Mouse (Mus musculus) kidney, embryonic 14.5 days (tissue): Measurements from ENCODE around the gene Ocm. TPM values are rescaled to one million over a fixed set of nuclear protein-coding genes. Genes with fewer than 3 reads are reported as not detected.

ENCODE experiments used
- ATAC-seq: fragments of 200-750 bp; cut with Nextera tagmentation; 2 replicates; pipeline ENCODE4 v1.8.0; 2017; ENCODE audit warnings: moderate number of reproducible peaks, mild to moderate bottlenecking, moderate TSS enrichment, moderate library complexity; ENCODE audit not compliant: low FRiP score, low TSS enrichment
- H3K27ac ChIP-seq: fragments of 300-500 bp; sonication (generic); 2 replicates; pipeline ENCODE4 v1.5.1; 2014; ENCODE audit warnings: low read depth, mild to moderate bottlenecking, low read length, moderate library complexity, mixed read lengths
- H3K27me3 ChIP-seq: fragments of 300-500 bp; sonication (generic); 2 replicates; pipeline ENCODE4 v1.6.1; 2014; ENCODE audit warnings: mild to moderate bottlenecking, low read length; ENCODE audit not compliant: control insufficient read depth, insufficient read depth
- H3K36me3 ChIP-seq: fragments of 300-500 bp; sonication (generic); 2 replicates; pipeline ENCODE4 v1.6.1; 2014; ENCODE audit warnings: low read length, mixed read lengths; ENCODE audit not compliant: control insufficient read depth, insufficient read depth
- H3K4me1 ChIP-seq: fragments of 300-500 bp; sonication (generic); 2 replicates; pipeline ENCODE4 v1.6.1; 2014; ENCODE audit warnings: low read length, mixed read lengths; ENCODE audit not compliant: control insufficient read depth, insufficient read depth
- H3K4me2 ChIP-seq: fragments of 300-500 bp; sonication (generic); replicated peaks from 2 replicates; pipeline ENCODE4 v1.6.1; 2014; ENCODE audit warnings: low read depth, mild to moderate bottlenecking, low read length
- H3K4me3 ChIP-seq: fragments of 300-500 bp; sonication (generic); 2 replicates; pipeline ENCODE4 v1.5.1; 2014; ENCODE audit warnings: mild to moderate bottlenecking, low read length
- H3K9ac ChIP-seq: fragments of 300-500 bp; sonication (generic); 2 replicates; pipeline ENCODE4 v1.6.1; 2014; ENCODE audit warnings: low read depth, mild to moderate bottlenecking, low read length, moderate library complexity
- H3K9me3 ChIP-seq: fragments of 300-500 bp; sonication (generic); 2 replicates; pipeline ENCODE4 v1.6.1; 2016; ENCODE audit warnings: low read length; ENCODE audit not compliant: control insufficient read depth
- WGBS: fragments of 180-500 bp; shearing (Covaris S2); extraction: QIAGEN DNeasy Blood & Tissue Kit; methylation state at CpG from one replicate; pipeline ENCODE4 v1.1.7; 2014; 5-methylcytosine and 5-hydroxymethylcytosine counted together
- polyA plus RNA-seq: library from polyadenylated mRNA; unstranded; fragments of >200 nt; fragmentation: Nextera tagmentation; extraction: Ambion mirVana; gene quantifications from 2 replicates; pipeline ENCODE4 v1.2.1, GENCODE M21; 2014

Ocm gene
- polyA plus RNA-seq, result 6.5 and 8.2 TPM in 2 replicates

DNA sequence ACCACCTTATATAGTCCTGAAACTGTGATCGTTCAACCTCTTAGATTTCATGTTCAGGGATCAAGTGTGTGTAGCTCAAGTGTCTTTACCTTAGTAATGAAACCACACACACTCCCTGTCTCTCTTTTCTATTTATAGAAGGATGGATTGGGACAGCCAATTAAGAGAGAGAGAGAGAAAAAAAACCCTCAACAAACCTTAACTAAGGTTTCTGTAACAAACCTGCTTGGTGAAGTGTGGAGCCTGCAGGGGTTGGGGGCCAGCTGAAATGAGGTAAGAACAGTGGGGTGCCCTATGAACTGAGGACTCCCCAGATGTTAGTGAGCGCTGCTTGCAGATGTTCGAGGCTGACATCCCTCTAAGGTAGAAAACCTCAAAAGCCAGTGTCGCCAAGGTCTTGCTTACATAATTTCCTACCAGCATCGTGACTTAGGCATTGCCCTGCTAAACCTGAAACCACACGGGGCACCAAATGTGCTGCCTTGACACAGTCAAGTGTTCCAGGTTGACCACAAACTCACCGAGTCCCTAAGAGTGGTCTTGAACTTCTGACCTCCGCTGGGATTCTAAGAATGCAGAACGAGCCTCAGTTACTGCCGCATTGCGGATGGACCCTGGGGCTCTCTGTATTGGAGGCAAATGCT is at the start of gene Ocm:
Ocm (minus strand) TSS at position 51 of the 644 bp plus-strand sequence.
- H3K9ac ChIP-seq, result no peak within 1 kb of the TSS
- no peaks in the 10 kb centered on the region for H3K27me3 ChIP-seq
- 64% methylated on average over 11 of the region's 11 CpGs for WGBS
- H3K4me1 ChIP-seq, result no peaks in the 10 kb centered on the region
- H3K4me2 ChIP-seq, result no peak within 1 kb of the TSS
- H3K4me3 ChIP-seq, result no peak within 1 kb of the TSS
- no peak for ATAC-seq
- no peak within 1 kb of the TSS for H3K27ac ChIP-seq
- H3K36me3 ChIP-seq, result no peaks in the 10 kb centered on the region
- no peaks in the 10 kb centered on the region for H3K9me3 ChIP-seq

GRCm38 (mm10) chr5:144071249-144071648 is 44.8 kb upstream of the Ocm start:
- Histone ChIP-seq H3K9me3 (no peaks in the 10 kb centered on the region), H3K4me1 (no peaks in the 10 kb centered on the region), H3K4me3 (no peak overlapping the region), H3K27me3 (no peaks in the 10 kb centered on the region), H3K27ac (no peak overlapping the region), H3K4me2 (no peak overlapping the region), H3K36me3 (no peaks in the 10 kb centered on the region), H3K9ac (no peak overlapping the region)
- WGBS, result 54% methylated on average over 1 of the region's 1 CpGs
- ATAC-seq, result no peak

DNA sequence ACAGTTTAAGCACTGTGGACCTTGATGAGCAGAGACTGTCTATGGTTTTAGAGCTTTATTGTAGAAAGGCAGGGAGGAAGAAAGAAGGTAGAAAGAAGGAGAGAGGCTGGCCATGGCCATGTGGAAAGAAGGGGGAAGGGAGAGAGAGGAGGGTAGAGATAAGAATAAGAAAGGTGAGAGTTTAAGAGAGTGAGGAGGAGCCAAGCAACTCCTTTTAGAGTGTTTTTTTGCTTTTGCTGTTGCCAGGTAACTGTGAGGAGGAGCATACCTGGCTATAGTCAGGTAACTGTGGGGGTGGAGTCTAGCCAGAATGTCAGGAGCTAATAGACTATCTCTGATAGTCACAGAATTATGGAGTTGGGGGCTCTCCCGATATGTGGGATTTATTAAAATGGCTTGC is 43.6 kb upstream of the Ocm start:
- ATAC-seq, result no peak
- Histone ChIP-seq H3K36me3 (no peaks in the 10 kb centered on the region), H3K9ac (no peak overlapping the region), H3K9me3 (no peaks in the 10 kb centered on the region), H3K27ac (no peak overlapping the region), H3K4me3 (no peak overlapping the region), H3K27me3 (no peaks in the 10 kb centered on the region), H3K4me1 (no peaks in the 10 kb centered on the region), H3K4me2 (no peak overlapping the region)
- WGBS, result 95% methylated on average over 1 of the region's 1 CpGs

DNA sequence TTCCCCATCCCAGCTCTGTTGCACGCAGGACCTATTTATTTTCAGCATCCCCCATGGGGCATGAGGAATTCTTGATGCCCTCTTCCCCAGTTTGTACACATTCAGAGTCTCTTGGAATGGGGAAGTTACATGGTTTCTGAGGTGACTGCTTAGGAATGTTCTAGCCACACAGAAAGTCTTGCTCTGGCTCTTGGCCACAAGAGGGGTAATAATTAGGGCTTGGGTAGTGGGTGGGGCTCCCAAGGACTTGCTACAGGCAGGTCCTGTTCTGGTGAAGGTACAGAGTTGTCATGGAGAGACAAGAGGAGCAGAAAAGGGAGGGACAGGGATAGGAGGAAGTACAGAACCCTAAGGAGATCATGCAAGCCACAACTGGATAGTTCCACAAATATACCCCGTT is 39.6 kb upstream of the Ocm start:
- Histone ChIP-seq H3K9me3 (no peaks in the 10 kb centered on the region), H3K4me3 (no peak overlapping the region), H3K27ac (no peak overlapping the region), H3K4me1 (no peaks in the 10 kb centered on the region), H3K9ac (no peak overlapping the region), H3K36me3 (no peaks in the 10 kb centered on the region), H3K27me3 (no peaks in the 10 kb centered on the region), H3K4me2 (no peak overlapping the region)
- WGBS, result 89% methylated on average over 2 of the region's 2 CpGs
- ATAC-seq, result no peak

GRCm38 (mm10) chr5:144064093-144064492 is 37.6 kb upstream of the Ocm start:
- no peaks in the 10 kb centered on the region for H3K4me1 ChIP-seq
- no peak overlapping the region for H3K27ac ChIP-seq
- no peak overlapping the region for H3K9ac ChIP-seq
- H3K27me3 ChIP-seq, result no peaks in the 10 kb centered on the region
- H3K36me3 ChIP-seq, result no peaks in the 10 kb centered on the region
- no peak overlapping the region for H3K4me3 ChIP-seq
- no peaks in the 10 kb centered on the region for H3K9me3 ChIP-seq
- no peak overlapping the region for H3K4me2 ChIP-seq
- 70% methylated on average over 5 of the region's 5 CpGs for WGBS
- no peak for ATAC-seq

GRCm38 (mm10) chr5:144054340-144054739 is 27.9 kb upstream of the Ocm start:
- no peak overlapping the region for H3K9ac ChIP-seq
- no peaks in the 10 kb centered on the region for H3K9me3 ChIP-seq
- WGBS, result 83% methylated on average over 6 of the region's 6 CpGs
- no peak for ATAC-seq
- H3K36me3 ChIP-seq, result no peaks in the 10 kb centered on the region
- H3K4me3 ChIP-seq, result no peak overlapping the region
- H3K4me2 ChIP-seq, result no peak overlapping the region
- H3K27ac ChIP-seq, result no peak overlapping the region
- H3K27me3 ChIP-seq, result no peaks in the 10 kb centered on the region
- no peaks in the 10 kb centered on the region for H3K4me1 ChIP-seq

DNA sequence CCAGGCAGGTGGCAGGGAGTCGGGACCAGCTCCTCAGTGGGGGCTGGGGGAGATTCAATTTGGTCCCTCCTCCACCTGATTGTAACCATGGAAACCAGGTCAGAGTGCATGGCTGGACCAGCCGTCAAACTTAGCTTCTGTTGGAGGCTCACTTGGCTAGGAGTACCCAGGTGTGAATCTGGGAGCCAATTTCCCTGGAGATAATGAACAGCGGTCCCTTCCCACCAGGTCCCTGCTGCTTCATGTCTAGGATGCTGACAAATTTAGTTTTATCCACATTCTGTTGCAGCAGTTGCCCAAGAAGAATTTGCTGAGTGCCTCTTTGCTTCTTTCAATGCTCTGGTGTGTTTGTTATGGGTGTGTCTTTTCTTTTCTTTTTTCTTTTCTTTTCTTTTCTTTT is 27.0 kb upstream of the Ocm start:
- H3K27ac ChIP-seq, result no peak overlapping the region
- no peak overlapping the region for H3K4me2 ChIP-seq
- H3K27me3 ChIP-seq, result no peaks in the 10 kb centered on the region
- H3K4me3 ChIP-seq, result no peak overlapping the region
- H3K9ac ChIP-seq, result no peak overlapping the region
- H3K9me3 ChIP-seq, result no peaks in the 10 kb centered on the region
- H3K36me3 ChIP-seq, result no peaks in the 10 kb centered on the region
- H3K4me1 ChIP-seq, result no peaks in the 10 kb centered on the region
- 58% methylated on average over 3 of the region's 3 CpGs for WGBS
- no peak for ATAC-seq

- H3K4me3 ChIP-seq, result no peak overlapping the region
- H3K36me3 ChIP-seq, result no peaks in the 10 kb centered on the region
- no peak overlapping the region for H3K27ac ChIP-seq
- no peak for ATAC-seq
- H3K27me3 ChIP-seq, result no peaks in the 10 kb centered on the region
- no peak overlapping the region for H3K9ac ChIP-seq
- no peaks in the 10 kb centered on the region for H3K9me3 ChIP-seq
- H3K4me2 ChIP-seq, result no peak overlapping the region
- H3K4me1 ChIP-seq, result no peaks in the 10 kb centered on the region
These were observed 24.8 kb upstream of the Ocm start for GRCm38 (mm10) chr5:144051268-144051667.

GRCm38 (mm10) chr5:144049881-144050280 is 23.4 kb upstream of the Ocm start:
- H3K36me3 ChIP-seq, result no peaks in the 10 kb centered on the region
- no peaks in the 10 kb centered on the region for H3K27me3 ChIP-seq
- no peaks in the 10 kb centered on the region for H3K4me1 ChIP-seq
- H3K9me3 ChIP-seq, result no peaks in the 10 kb centered on the region
- WGBS, result 64% methylated on average over 3 of the region's 3 CpGs
- H3K27ac ChIP-seq, result no peak overlapping the region
- H3K4me2 ChIP-seq, result no peak overlapping the region
- no peak for ATAC-seq
- H3K4me3 ChIP-seq, result no peak overlapping the region
- no peak overlapping the region for H3K9ac ChIP-seq
